Mouse (Mus musculus) midbrain, embryonic 15.5 days (tissue): ENCODE measurements around the gene Ndufaf2. TPM values are rescaled to one million over a fixed set of nuclear protein-coding genes. Genes with fewer than 3 reads are reported as not detected.

Source experiments
- ATAC-seq: fragments of 200-750 bp; cut with Nextera tagmentation; replicated peaks from 2 replicates; pipeline ENCODE4 v1.8.0; 2017; ENCODE audit warnings: moderate TSS enrichment
- H3K27ac ChIP-seq: fragments of 300-500 bp; sonication (generic); 2 replicates; pipeline ENCODE4 v1.5.1; 2015; ENCODE audit warnings: mild to moderate bottlenecking, inconsistent platforms
- H3K27me3 ChIP-seq: fragments of 300-500 bp; sonication (generic); replicated peaks from 2 replicates; pipeline ENCODE4 v1.6.1; 2015; ENCODE audit warnings: inconsistent platforms
- H3K36me3 ChIP-seq: fragments of 300-500 bp; sonication (generic); replicated peaks from 2 replicates; pipeline ENCODE4 v1.6.1; 2015; ENCODE audit warnings: inconsistent platforms
- H3K4me1 ChIP-seq: fragments of 300-500 bp; sonication (generic); 2 replicates; pipeline ENCODE4 v1.6.1; 2015; ENCODE audit warnings: inconsistent platforms
- H3K4me2 ChIP-seq: fragments of 300-500 bp; sonication (generic); 2 replicates; pipeline ENCODE4 v1.6.1; 2015; ENCODE audit warnings: inconsistent platforms, mild to moderate bottlenecking, moderate library complexity
- H3K4me3 ChIP-seq: fragments of 300-500 bp; sonication (generic); 2 replicates; pipeline ENCODE4 v1.5.1; 2015; ENCODE audit warnings: mild to moderate bottlenecking, inconsistent platforms
- H3K9ac ChIP-seq: fragments of 300-500 bp; sonication (generic); 2 replicates; pipeline ENCODE4 v1.6.1; 2015; ENCODE audit warnings: mild to moderate bottlenecking, inconsistent platforms
- H3K9me3 ChIP-seq: fragments of 300-500 bp; sonication (generic); 2 replicates; pipeline ENCODE4 v1.6.1; 2016; ENCODE audit warnings: inconsistent platforms
- WGBS: fragments of 180-500 bp; shearing (Covaris S2); methylation state at CpG from one replicate; pipeline ENCODE4 v1.1.7; 2015; ENCODE audit warnings: mixed read lengths; 5-methylcytosine and 5-hydroxymethylcytosine counted together
- polyA plus RNA-seq: library from polyadenylated mRNA; unstranded; fragments of >200 nt; fragmentation: Nextera tagmentation; extraction: Ambion mirVana; gene quantifications from 2 replicates; pipeline ENCODE4 v1.2.1, GENCODE M21; 2015

The Ndufaf2 gene
- polyA plus RNA-seq, 1 experiment from 2014 or later, result 65.8 TPM

DNA sequence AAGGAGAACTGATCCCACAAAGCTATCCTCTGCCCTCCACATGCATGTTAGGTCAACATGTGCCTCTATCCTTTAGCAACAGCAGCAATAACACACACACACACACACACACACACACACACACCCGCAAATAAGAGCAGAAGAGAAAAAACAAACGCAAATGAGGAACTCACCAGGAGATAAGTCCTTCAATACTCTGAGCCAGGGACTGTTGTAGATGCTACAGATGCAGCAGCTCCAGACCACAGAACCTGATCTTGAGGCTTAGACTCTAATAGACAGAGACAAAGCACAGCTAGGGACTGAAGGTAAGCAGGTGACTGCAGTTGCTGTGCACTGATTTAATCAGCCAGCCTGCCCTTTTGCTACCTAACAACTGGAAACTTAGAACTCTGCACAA, 92.4 kb downstream of the Ndufaf2 start:
- no peak overlapping the region for H3K9ac ChIP-seq
- H3K27ac ChIP-seq, result no peak overlapping the region
- 89% methylated on average over 2 of the region's 2 CpGs for WGBS
- no peaks in the 10 kb centered on the region for H3K36me3 ChIP-seq
- 0 out of 2 replicates have a peak, but pooled peaks cover 7% of the 10 kb centered on the region for H3K4me1 ChIP-seq
- no peaks in the 10 kb centered on the region for H3K9me3 ChIP-seq
- ATAC-seq, result no peak
- no peak overlapping the region for H3K4me2 ChIP-seq
- no peak overlapping the region for H3K4me3 ChIP-seq
- no peaks in the 10 kb centered on the region for H3K27me3 ChIP-seq

DNA sequence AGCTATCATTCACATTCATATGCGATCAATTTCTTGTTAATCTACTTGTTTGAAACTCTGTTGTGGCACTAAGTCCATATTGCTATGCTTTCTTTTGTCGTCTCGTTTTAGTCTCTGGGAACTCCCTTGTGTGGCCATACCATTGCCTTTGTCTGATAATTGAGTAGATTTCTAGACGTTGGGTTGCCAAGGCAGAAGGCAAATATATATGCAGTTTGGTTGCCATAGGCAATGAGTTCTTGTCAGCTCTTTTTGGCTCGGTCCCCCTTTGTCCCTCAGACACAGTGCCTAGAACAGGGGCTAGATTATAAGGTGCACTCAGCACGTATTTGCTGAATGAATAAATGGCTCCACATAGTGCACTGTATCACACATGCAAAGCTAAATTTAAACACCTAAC, 94.1 kb downstream of the Ndufaf2 start:
- no peak overlapping the region for H3K27ac ChIP-seq
- 0 out of 2 replicates have a peak, but pooled peaks have one; percentile 19 for ATAC-seq

DNA sequence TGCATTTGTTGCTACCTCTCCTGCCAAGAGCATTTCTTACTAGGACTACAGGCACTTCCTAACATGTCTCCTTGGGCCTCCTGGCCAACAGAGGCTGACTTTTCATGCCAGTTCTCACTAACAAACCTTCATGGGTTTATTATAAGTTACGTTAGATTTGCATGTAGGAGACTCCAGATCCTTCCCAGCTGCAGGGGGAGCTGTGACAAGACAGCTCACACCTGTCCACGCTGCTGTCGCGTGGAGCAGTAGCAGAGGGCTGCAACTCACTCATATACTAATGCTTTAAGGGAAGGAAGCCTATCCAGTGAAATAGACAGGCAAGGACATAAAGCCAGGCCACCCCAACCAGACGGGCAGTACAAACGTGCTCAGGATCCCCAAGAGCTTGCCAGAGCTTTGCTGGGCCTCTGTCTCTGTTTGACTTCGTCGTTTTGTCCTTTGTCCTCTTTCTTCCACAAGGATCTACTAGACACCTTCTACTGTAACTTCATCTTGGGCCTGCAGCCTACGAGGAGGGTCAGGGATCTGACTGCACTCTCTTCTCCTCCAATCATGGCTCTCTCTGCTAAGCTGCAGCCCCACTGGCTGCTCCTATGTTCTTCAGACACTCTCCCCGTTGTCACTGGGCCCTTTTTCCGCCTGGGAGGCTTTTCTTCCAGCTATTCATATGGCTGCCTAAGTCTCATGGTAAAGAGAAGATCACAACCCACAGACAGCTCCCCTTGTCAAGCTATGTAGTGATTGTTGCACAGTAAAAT, 94.9 kb downstream of the Ndufaf2 start:
- Histone ChIP-seq H3K4me3 (no peak overlapping the region), H3K27ac (no peak overlapping the region), H3K9me3 (no peaks in the 10 kb centered on the region), H3K27me3 (no peaks in the 10 kb centered on the region), H3K4me1 (peaks cover 16% of the 10 kb centered on the region), H3K9ac (no peak overlapping the region), H3K4me2 (no peak overlapping the region), H3K36me3 (no peaks in the 10 kb centered on the region)
- ATAC-seq, result no peak
- WGBS, result 57% methylated on average over 11 of the region's 11 CpGs

More for the DNA sequence above, 94.1 kb downstream of the Ndufaf2 start:
- WGBS, result 19% methylated on average over 6 of the region's 6 CpGs
- no peaks in the 10 kb centered on the region for H3K9me3 ChIP-seq
- no peak overlapping the region for H3K4me3 ChIP-seq
- H3K4me2 ChIP-seq, result no peak overlapping the region
- no peaks in the 10 kb centered on the region for H3K36me3 ChIP-seq
- H3K27me3 ChIP-seq, result no peaks in the 10 kb centered on the region
- H3K4me1 ChIP-seq, result peaks cover 16% of the 10 kb centered on the region
- H3K9ac ChIP-seq, result no peak overlapping the region

DNA sequence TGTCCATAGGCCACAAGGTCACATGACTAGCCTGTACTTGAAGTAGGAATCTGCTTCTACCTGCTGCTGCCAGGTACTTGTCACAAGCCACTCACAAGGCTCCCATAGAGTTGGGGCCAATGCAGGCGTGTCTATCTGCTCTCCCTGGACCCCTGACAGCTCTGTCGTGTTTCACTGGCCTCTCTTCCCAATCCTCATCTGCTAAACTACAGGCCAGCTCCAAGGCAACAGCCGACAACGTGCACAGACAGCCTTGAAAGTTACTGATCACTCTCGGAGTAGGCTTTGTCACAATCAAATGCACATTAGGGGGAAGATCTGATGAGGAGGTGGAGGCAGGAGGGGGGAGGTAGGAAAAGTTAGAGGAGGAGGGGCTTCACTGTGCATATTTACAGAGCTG, 95.5 kb downstream of the Ndufaf2 start:
- H3K36me3 ChIP-seq, result no peaks in the 10 kb centered on the region
- H3K4me3 ChIP-seq, result no peak overlapping the region
- no peaks in the 10 kb centered on the region for H3K27me3 ChIP-seq
- no peak overlapping the region for H3K27ac ChIP-seq
- peaks cover 16% of the 10 kb centered on the region for H3K4me1 ChIP-seq
- no peaks in the 10 kb centered on the region for H3K9me3 ChIP-seq
- 54% methylated on average over 5 of the region's 5 CpGs for WGBS
- H3K4me2 ChIP-seq, result no peak overlapping the region
- no peak for ATAC-seq
- no peak overlapping the region for H3K9ac ChIP-seq

- H3K4me1 ChIP-seq, result peaks cover 16% of the 10 kb centered on the region
- no peak for ATAC-seq
- no peak overlapping the region for H3K4me2 ChIP-seq
- H3K4me3 ChIP-seq, result no peak overlapping the region
- H3K27me3 ChIP-seq, result no peaks in the 10 kb centered on the region
- no peaks in the 10 kb centered on the region for H3K36me3 ChIP-seq
- WGBS, result 16% methylated on average over 8 of the region's 8 CpGs
- H3K9me3 ChIP-seq, result no peaks in the 10 kb centered on the region
- no peak overlapping the region for H3K27ac ChIP-seq
- H3K9ac ChIP-seq, result no peak overlapping the region
Observed at GRCm38 (mm10) chr13:108060936-108061578, 97.4 kb downstream of the Ndufaf2 start.

DNA sequence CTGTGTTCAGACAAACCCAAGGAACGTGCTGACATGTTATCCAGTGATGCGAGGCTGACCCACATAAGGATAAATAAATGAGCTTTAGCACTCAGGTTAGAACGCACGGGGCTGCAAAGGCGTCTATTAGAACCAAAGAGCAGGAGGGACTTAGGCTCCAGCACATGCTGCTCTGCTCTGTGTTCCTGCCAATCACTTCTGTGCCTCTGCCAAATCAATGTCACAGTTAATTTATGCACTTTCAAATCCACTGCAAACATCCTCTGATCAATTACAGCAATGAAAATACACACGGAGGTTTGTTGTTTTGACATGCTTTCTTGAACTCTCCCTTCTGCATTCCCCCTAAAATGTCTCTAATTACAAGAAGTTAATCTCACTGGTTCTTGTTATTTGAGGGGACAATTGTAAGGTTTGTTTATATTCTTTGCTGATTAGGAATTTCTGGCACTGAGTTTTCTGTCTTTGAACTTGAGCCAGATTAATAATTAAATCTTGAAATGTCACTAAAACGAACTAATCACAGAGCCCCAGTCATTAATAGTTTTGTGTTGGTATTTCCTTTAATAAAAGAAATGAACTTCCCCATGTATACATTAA, 98.0 kb downstream of the Ndufaf2 start:
- Histone ChIP-seq H3K4me3 (no peak overlapping the region), H3K27me3 (no peaks in the 10 kb centered on the region), H3K9ac (no peak overlapping the region), H3K4me1 (peaks cover 16% of the 10 kb centered on the region), H3K4me2 (peak overlapping the region; percentile 4; the same call in 1 of the 2 replicates), H3K27ac (0 out of 2 replicates have a peak overlapping the region, but pooled peaks have one; percentile 9), H3K9me3 (no peaks in the 10 kb centered on the region), H3K36me3 (no peaks in the 10 kb centered on the region)
- peak; percentile 77 for ATAC-seq
- WGBS, result 9% methylated on average over 7 of the region's 7 CpGs

- H3K27ac ChIP-seq, result no peak overlapping the region
- H3K4me2 ChIP-seq, result no peak overlapping the region
- H3K27me3 ChIP-seq, result no peaks in the 10 kb centered on the region
- H3K4me3 ChIP-seq, result no peak overlapping the region
- no peak overlapping the region for H3K9ac ChIP-seq
- H3K9me3 ChIP-seq, result no peaks in the 10 kb centered on the region
- no peaks in the 10 kb centered on the region for H3K36me3 ChIP-seq
- H3K4me1 ChIP-seq, result peaks cover 14% of the 10 kb centered on the region
- WGBS, result 80% methylated on average over 3 of the region's 3 CpGs
- ATAC-seq, result no peak
Observed at GRCm38 (mm10) chr13:108056896-108057295, 101.5 kb downstream of the Ndufaf2 start.

GRCm38 (mm10) chr13:108047364-108047763, 111.1 kb downstream of the Ndufaf2 start:
- H3K27me3 ChIP-seq, result no peaks in the 10 kb centered on the region
- H3K36me3 ChIP-seq, result no peaks in the 10 kb centered on the region; the same call in 1 of the 2 replicates
- H3K9me3 ChIP-seq, result no peaks in the 10 kb centered on the region
- WGBS, result 84% methylated on average over 6 of the region's 6 CpGs
- H3K4me1 ChIP-seq, result peaks cover 22% of the 10 kb centered on the region
- ATAC-seq, result no peak
- H3K4me2 ChIP-seq, result no peak overlapping the region
- no peak overlapping the region for H3K4me3 ChIP-seq
- no peak overlapping the region for H3K27ac ChIP-seq
- no peak overlapping the region for H3K9ac ChIP-seq

GRCm38 (mm10) chr13:108046891-108047290, 111.5 kb downstream of the Ndufaf2 start:
- 77% methylated on average over 6 of the region's 6 CpGs for WGBS
- no peaks in the 10 kb centered on the region for H3K9me3 ChIP-seq

GRCm38 (mm10) chr13:108046071-108046470, 112.4 kb downstream of the Ndufaf2 start:
- 97% methylated on average over 3 of the region's 3 CpGs for WGBS
- no peak overlapping the region for H3K4me3 ChIP-seq
- no peak overlapping the region for H3K27ac ChIP-seq
- H3K9me3 ChIP-seq, result no peaks in the 10 kb centered on the region
- no peaks in the 10 kb centered on the region; the same call in 1 of the 2 replicates for H3K36me3 ChIP-seq
- no peak overlapping the region for H3K9ac ChIP-seq
- H3K4me2 ChIP-seq, result no peak overlapping the region
- no peaks in the 10 kb centered on the region for H3K27me3 ChIP-seq
- ATAC-seq, result no peak
- H3K4me1 ChIP-seq, result peaks cover 28% of the 10 kb centered on the region

More at GRCm38 (mm10) chr13:108046891-108047290, 111.5 kb downstream of the Ndufaf2 start:
- Histone ChIP-seq H3K27me3 (no peaks in the 10 kb centered on the region), H3K36me3 (no peaks in the 10 kb centered on the region; the same call in 1 of the 2 replicates), H3K4me1 (peaks cover 24% of the 10 kb centered on the region), H3K4me2 (no peak overlapping the region), H3K9ac (no peak overlapping the region), H3K27ac (no peak overlapping the region), H3K4me3 (no peak overlapping the region)
- ATAC-seq, result no peak

DNA sequence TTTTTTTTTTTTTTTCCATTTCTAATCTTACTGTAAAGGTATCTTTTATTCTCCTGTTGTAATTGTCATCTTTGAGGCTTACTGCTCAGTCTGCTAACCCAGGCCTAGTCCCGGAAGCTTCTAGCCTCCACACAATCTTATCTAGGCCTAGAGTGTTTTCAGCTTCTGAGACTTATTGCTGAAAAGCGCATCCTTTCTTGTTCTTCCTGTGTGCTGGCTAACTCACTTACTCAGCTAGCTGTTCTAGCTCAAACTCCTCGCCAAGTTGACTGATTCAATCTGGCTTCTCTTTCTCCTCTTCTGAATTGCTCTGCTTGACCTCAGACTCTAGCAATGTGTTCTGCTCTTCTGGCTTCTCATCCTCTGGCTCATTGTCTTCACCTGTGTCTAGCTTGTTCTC, 112.8 kb downstream of the Ndufaf2 start:
- Histone ChIP-seq H3K27me3 (no peaks in the 10 kb centered on the region), H3K9me3 (no peaks in the 10 kb centered on the region), H3K4me3 (no peak overlapping the region), H3K27ac (no peak overlapping the region), H3K4me1 (peaks cover 33% of the 10 kb centered on the region), H3K36me3 (no peaks in the 10 kb centered on the region; the same call in 1 of the 2 replicates), H3K9ac (no peak overlapping the region), H3K4me2 (no peak overlapping the region)
- no peak for ATAC-seq
- WGBS, result 91% methylated on average over 3 of the region's 3 CpGs

- Histone ChIP-seq H3K9me3 (no peaks in the 10 kb centered on the region), H3K36me3 (no peaks in the 10 kb centered on the region; the same call in 1 of the 2 replicates), H3K4me1 (peaks cover 33% of the 10 kb centered on the region), H3K27ac (peak within 1 kb of the TSS; percentile 86), H3K4me3 (peak within 1 kb of the TSS; percentile 74), H3K27me3 (no peaks in the 10 kb centered on the region), H3K9ac (peak within 1 kb of the TSS; percentile 81), H3K4me2 (peak within 1 kb of the TSS; percentile 60)
- WGBS, result under 1% methylated on average over 68 of the region's 71 CpGs
- peak; percentile 97 for ATAC-seq
Observed at GRCm38 (mm10) chr13:108044222-108044941, 114.0 kb downstream of the Ndufaf2 start, which contains the start of gene Smim15. TSS of gene Smim15 (plus strand) at chr13:108044446.
